Mouse (Mus musculus): ENCODE data around the gene Zbtb38. TPM values are rescaled to one million over a fixed set of nuclear protein-coding genes. Genes with fewer than 3 reads are reported as not detected.
A peak's percentile ranks its signal among the peaks of the same experiment; 100 is the strongest.

The Zbtb38 gene
- polyA plus RNA-seq, 1 experiment from 2014 or later, result 19.7 TPM

DNA sequence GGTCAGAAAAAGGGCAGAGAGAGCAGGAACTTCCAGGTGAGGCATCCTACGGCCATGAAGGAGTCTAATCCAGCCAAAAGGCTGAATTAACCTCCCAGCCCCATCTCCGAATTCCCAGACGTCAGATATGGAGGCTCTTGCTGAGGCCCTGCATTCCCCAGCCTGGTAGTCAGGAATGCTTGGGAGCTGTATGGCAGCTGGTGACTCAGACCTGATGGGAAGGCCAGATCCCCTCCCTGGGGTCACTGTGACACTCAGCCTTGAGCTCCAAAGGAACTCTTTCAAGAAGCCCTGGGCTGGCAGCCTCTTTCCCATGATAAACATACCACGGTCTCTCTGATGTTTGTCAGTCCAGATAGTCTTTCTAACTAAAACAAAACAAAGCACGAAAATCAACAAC lies 30.6 kb upstream of the Zbtb38 start:
- Histone ChIP-seq H3K27me3 (replicated peaks) (no peaks in the 10 kb centered on the region), H3K4me1 (no peaks in the 10 kb centered on the region), H3K4me3 (no peak overlapping the region), H3K9ac (no peak overlapping the region), H3K27ac (no peak overlapping the region), H3K36me3 (no peaks in the 10 kb centered on the region), H3K4me2 (replicated peaks) (no peak overlapping the region), H3K9me3 (no peaks in the 10 kb centered on the region)
- WGBS, result 60% methylated on average over 5 of the region's 5 CpGs
- ATAC-seq (ENCODE audit: low FRiP score, low read depth), result no peak

- Histone ChIP-seq H3K36me3 (no peaks in the 10 kb centered on the region), H3K4me3 (no peak overlapping the region), H3K9me3 (no peaks in the 10 kb centered on the region), H3K27me3 (replicated peaks) (no peaks in the 10 kb centered on the region), H3K27ac (no peak overlapping the region), H3K9ac (no peak overlapping the region), H3K4me2 (replicated peaks) (no peak overlapping the region), H3K4me1 (no peaks in the 10 kb centered on the region)
- no peak for ATAC-seq (ENCODE audit: low FRiP score, low read depth)
- 86% methylated on average over 8 of the region's 8 CpGs for WGBS
Observed at GRCm38 (mm10) chr9:96782062-96782461, 29.4 kb upstream of the Zbtb38 start.

DNA sequence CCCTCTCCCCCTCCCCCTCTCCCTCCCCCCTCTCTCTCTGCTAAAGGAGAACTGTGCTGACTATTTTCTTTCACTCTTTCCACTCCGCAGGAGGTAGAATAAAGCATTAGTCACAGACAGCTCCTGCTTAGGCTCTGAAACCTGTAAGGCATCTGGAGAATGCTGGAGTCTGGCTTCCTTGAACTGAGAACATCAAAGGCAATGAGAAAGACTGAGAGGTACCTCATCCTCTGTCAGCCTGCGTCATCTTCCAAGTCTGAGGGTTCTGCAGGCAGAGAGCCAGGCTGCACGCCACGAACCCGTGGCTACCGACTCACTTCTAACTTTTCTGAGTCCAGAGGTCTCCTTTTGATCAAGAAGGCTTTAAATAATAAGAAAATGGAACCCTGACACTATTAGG lies 20.5 kb upstream of the Zbtb38 start:
- Histone ChIP-seq H3K27me3 (replicated peaks) (no peaks in the 10 kb centered on the region), H3K36me3 (no peaks in the 10 kb centered on the region), H3K9me3 (no peaks in the 10 kb centered on the region), H3K4me2 (replicated peaks) (0 out of 2 replicates have a peak overlapping the region, but pooled peaks have one; percentile 20), H3K4me3 (no peak overlapping the region), H3K9ac (no peak overlapping the region), H3K4me1 (peaks cover 6% of the 10 kb centered on the region; the same call in 1 of the 2 replicates), H3K27ac (no peak overlapping the region)
- 0 out of 2 replicates have a peak, but pooled peaks have one; percentile 17 for ATAC-seq (ENCODE audit: low FRiP score, low read depth)
- WGBS, result 1% methylated on average over 6 of the region's 6 CpGs

DNA sequence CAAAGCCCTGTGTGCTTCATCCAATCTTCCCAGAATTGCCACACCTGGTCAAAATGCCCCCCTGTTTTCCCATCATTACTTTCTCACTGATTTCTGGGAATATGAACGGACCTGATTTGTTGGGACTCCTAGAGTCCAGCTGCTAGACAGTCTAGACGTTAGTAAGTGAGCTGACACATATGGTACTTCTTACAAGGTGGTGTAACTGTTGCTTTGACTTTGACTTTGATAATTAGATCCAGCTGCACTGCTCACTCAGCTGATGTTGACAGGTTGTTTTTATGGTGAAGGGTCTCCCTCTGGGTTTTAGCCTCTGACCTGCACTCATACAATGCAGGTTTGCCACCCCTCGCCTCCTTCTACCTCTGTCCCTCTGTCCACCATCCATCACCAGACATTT lies 17.8 kb upstream of the Zbtb38 start:
- Histone ChIP-seq H3K27ac (no peak overlapping the region), H3K9me3 (no peaks in the 10 kb centered on the region), H3K27me3 (replicated peaks) (no peaks in the 10 kb centered on the region), H3K4me2 (replicated peaks) (no peak overlapping the region), H3K9ac (no peak overlapping the region), H3K4me1 (peaks cover 6% of the 10 kb centered on the region; the same call in 1 of the 2 replicates), H3K36me3 (no peaks in the 10 kb centered on the region), H3K4me3 (no peak overlapping the region)
- ATAC-seq (ENCODE audit: low FRiP score, low read depth), result no peak
- 76% methylated on average over 3 of the region's 3 CpGs for WGBS

DNA sequence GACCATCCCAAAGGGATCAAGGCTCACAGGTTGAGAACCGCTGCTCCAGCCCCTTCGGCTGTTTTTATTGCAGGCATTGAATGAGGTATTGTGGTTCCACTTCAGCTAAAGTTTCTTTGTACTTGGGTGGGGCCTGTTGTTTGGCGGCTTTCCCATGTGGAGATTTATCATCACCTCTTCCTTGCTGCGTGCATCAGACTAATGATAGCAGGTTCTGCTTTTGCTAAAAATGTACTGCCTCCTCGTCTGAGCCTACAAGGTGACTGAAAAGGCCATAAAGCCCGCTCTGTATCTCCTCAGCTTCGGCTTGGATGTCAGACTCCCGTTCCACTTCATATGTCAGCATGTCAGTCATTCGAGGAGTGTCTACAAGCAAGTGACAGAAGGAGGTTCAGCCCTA lies 17.0 kb upstream of the Zbtb38 start:
- Histone ChIP-seq H3K9ac (no peak overlapping the region), H3K4me3 (no peak overlapping the region), H3K27me3 (replicated peaks) (no peaks in the 10 kb centered on the region), H3K36me3 (no peaks in the 10 kb centered on the region), H3K9me3 (no peaks in the 10 kb centered on the region), H3K4me1 (peaks cover 6% of the 10 kb centered on the region; the same call in 1 of the 2 replicates), H3K4me2 (replicated peaks) (no peak overlapping the region), H3K27ac (no peak overlapping the region)
- 68% methylated on average over 9 of the region's 9 CpGs for WGBS
- ATAC-seq (ENCODE audit: low FRiP score, low read depth), result no peak

- Histone ChIP-seq H3K27me3 (replicated peaks) (no peaks in the 10 kb centered on the region), H3K27ac (no peak overlapping the region), H3K9me3 (no peaks in the 10 kb centered on the region), H3K36me3 (no peaks in the 10 kb centered on the region), H3K4me3 (no peak overlapping the region), H3K4me1 (peaks cover 2% of the 10 kb centered on the region; the same call in 1 of the 2 replicates), H3K9ac (no peak overlapping the region), H3K4me2 (replicated peaks) (no peak overlapping the region)
- ATAC-seq (ENCODE audit: low FRiP score, low read depth), result no peak
Observed at GRCm38 (mm10) chr9:96767874-96768273, 15.2 kb upstream of the Zbtb38 start.

DNA sequence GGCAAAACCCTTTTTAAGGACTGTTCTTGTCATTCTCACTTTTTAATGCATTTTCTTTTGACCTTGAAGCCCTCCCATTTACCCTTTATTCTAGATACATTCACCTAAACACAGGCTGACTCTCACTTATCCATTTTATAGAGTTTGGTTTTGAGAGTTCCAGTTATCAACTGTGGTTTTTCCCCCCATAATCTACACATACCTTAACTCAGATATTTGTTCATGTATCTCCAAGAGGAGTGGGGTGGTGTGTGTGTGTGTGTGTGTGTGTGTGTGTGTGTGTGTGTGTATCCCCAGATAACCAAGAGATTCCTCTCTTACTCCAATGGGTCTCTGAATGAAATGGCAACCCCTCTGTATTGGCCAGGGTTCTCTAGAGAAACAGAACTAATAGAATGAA lies 13.4 kb upstream of the Zbtb38 start:
- no peak for ATAC-seq (ENCODE audit: low FRiP score, low read depth)
- Histone ChIP-seq H3K4me1 (no peaks in the 10 kb centered on the region), H3K9ac (no peak overlapping the region), H3K4me2 (replicated peaks) (no peak overlapping the region), H3K27ac (no peak overlapping the region), H3K4me3 (no peak overlapping the region), H3K9me3 (no peaks in the 10 kb centered on the region), H3K36me3 (no peaks in the 10 kb centered on the region), H3K27me3 (replicated peaks) (no peaks in the 10 kb centered on the region)

- no peak overlapping the region for H3K27ac ChIP-seq
- no peak overlapping the region for H3K4me3 ChIP-seq
- no peaks in the 10 kb centered on the region for H3K4me1 ChIP-seq
- no peak overlapping the region for H3K9ac ChIP-seq
- ATAC-seq (ENCODE audit: low FRiP score, low read depth), result no peak
- WGBS, result 72% methylated on average over 5 of the region's 5 CpGs
- no peaks in the 10 kb centered on the region for H3K27me3 ChIP-seq (replicated peaks)
- no peaks in the 10 kb centered on the region for H3K36me3 ChIP-seq
- H3K4me2 ChIP-seq (replicated peaks), result no peak overlapping the region
- no peaks in the 10 kb centered on the region for H3K9me3 ChIP-seq
Observed at GRCm38 (mm10) chr9:96765410-96765809, 12.8 kb upstream of the Zbtb38 start.

GRCm38 (mm10) chr9:96763847-96764631 lies 11.4 kb upstream of the Zbtb38 start:
- H3K4me3 ChIP-seq, result no peak overlapping the region
- no peak overlapping the region for H3K4me2 ChIP-seq (replicated peaks)
- H3K27me3 ChIP-seq (replicated peaks), result no peaks in the 10 kb centered on the region
- no peaks in the 10 kb centered on the region for H3K4me1 ChIP-seq
- no peak overlapping the region for H3K27ac ChIP-seq
- ATAC-seq (ENCODE audit: low FRiP score, low read depth), result no peak
- H3K9me3 ChIP-seq, result no peaks in the 10 kb centered on the region
- no peaks in the 10 kb centered on the region for H3K36me3 ChIP-seq
- no peak overlapping the region for H3K9ac ChIP-seq
- 83% methylated on average over 9 of the region's 9 CpGs for WGBS

DNA sequence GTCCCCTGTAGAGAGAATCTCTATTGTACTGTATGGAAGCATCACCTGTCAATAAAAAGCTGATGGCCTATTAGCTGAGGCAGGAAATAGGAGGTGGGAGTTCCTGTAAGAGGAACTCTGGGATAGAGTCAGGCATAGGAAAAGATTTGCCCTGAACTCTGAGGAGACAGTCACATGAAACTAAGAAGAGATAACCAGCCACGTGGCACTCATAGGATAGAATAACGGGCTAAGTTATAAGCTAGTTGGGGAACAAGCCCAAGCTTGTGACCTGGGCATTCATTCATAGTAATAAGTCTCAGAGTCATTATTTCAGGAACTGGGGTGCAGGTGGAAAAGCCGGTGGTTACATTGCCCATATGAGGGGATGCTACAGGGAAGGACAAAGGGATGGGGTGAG lies 10.4 kb upstream of the Zbtb38 start:
- Histone ChIP-seq H3K27me3 (replicated peaks) (no peaks in the 10 kb centered on the region), H3K9me3 (no peaks in the 10 kb centered on the region), H3K9ac (no peak overlapping the region), H3K27ac (no peak overlapping the region), H3K4me2 (replicated peaks) (no peak overlapping the region), H3K4me3 (no peak overlapping the region), H3K36me3 (no peaks in the 10 kb centered on the region), H3K4me1 (no peaks in the 10 kb centered on the region)
- WGBS, result 91% methylated on average over 3 of the region's 3 CpGs
- ATAC-seq (ENCODE audit: low FRiP score, low read depth), result no peak

- H3K36me3 ChIP-seq, result no peaks in the 10 kb centered on the region
- no peak overlapping the region for H3K27ac ChIP-seq
- H3K9ac ChIP-seq, result no peak overlapping the region
- H3K4me2 ChIP-seq (replicated peaks), result peak overlapping the region; percentile 60
- peak overlapping the region; percentile 32 for H3K4me3 ChIP-seq
- no peaks in the 10 kb centered on the region for H3K4me1 ChIP-seq
- no peaks in the 10 kb centered on the region for H3K27me3 ChIP-seq (replicated peaks)
- WGBS, result 15% methylated on average over 22 of the region's 22 CpGs
- ATAC-seq (ENCODE audit: low FRiP score, low read depth), result peak; percentile 88
- no peaks in the 10 kb centered on the region for H3K9me3 ChIP-seq
Observed at GRCm38 (mm10) chr9:96758749-96759597, 6.3 kb upstream of the Zbtb38 start.

DNA sequence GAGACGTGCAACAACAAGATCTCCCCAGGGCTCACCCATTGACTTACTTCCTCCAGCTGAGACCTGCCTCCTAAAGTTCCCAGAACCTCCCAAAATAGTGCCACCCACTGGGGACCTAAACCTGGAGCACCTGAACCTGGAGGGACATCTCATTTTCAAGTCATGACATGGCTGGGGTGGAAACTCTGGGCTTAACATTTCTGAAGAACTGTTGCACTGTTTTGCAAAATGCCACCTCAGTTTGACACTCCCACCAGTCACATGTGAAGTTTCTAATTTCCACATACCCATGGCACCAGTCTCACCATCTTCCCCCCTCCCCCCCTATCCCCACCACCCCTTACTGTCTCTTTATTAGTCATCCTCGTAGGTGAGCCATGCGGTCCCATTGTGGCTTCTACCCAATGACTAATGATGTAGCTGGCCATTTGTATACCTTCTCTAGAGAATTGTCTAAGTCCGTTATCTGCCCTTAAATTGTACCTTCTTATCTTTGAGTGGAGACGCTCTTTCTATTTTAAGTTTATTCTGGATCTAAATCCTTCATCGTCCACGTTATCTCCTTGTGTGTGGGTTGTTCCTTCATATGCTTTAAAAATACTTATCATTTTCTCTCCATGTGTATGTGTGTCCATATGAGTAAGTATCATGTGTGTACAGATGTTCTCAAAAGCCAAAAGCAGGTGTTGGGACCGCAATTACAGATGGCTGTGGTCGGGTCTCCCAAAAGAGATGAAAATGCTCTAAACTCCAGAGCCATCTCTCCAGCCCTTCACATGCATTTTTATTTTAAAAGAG lies 4.2 kb upstream of the Zbtb38 start:
- Histone ChIP-seq H3K9ac (no peak overlapping the region), H3K4me1 (no peaks in the 10 kb centered on the region), H3K36me3 (no peaks in the 10 kb centered on the region), H3K4me2 (replicated peaks) (no peak overlapping the region), H3K27me3 (replicated peaks) (no peaks in the 10 kb centered on the region), H3K27ac (no peak overlapping the region), H3K9me3 (no peaks in the 10 kb centered on the region), H3K4me3 (no peak overlapping the region)
- WGBS, result 95% methylated on average over 9 of the region's 9 CpGs
- ATAC-seq (ENCODE audit: low FRiP score, low read depth), result no peak
